Mouse (Mus musculus): Measurements from ENCODE around the gene Gzmg.
"Not testable (repeated sequence)": the region's sequence is repeated elsewhere in the genome, so short reads cannot be mapped to it uniquely, and the experiment has no call there.

GRCm38 (mm10) chr14:56115531-56116310 lies 43.7 kb downstream of the Gzmg start:
- TF ChIP-seq EP300 (IDR thresholded peaks at IDR 0.05; ENCODE audit: insufficient read depth, low read depth, low read length); CTCF (IDR thresholded peaks at IDR 0.05; ENCODE audit: low read depth, low read length): not testable (repeated sequence)

Measured in ES-Bruce4 (cell line).